ENCODE assay signal across 8 mouse cellular contexts in the genomic region with DNA sequence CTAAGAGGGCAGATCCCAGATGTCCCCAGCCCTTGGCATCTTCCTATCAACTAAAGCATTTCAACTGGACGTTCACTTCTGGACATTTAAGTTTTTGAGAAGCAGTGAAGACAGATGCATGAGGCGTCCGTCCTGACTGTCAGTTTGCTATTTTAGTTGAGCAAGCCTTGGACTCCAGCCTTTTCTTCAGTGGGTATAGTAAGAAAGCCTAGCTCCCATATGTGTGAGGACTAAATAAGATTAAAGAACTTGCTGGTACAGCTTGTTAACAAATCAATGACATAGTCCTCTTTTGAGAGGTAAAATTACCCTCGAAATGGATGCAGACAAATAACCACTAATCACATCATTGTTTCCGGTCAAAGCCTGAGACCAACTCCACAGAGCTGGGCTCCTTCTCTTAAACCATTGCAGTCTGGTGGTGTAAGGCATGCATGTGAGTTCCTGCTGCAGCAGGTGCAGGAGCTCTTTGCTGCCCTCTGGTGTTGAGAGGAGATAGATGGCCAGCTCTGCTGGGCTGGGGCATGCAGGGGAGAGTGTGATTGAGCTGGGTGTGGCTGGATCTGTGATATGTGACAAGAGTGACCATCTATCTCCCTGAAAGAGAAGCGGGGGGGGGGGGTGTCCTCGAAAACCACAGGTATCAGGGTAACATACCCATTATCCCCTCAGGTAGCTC. TPM values are rescaled to one million over a fixed set of nuclear protein-coding genes. Genes with fewer than 3 reads are reported as not detected.
A peak's percentile ranks its signal among the peaks of the same experiment; 100 is the strongest.
DNase-seq lines count a peak whose midpoint lies in the region; ATAC-seq and TF ChIP-seq lines count a peak whose summit lies in the region.

No protein-coding gene starts in this region.

- no peak overlapping the region for H3K27ac ChIP-seq in intestine, embryonic 16.5 days (ENCODE audit: low read length)
- H3K27ac ChIP-seq in midbrain, embryonic 12.5 days (replicated peaks): no peak overlapping the region
- no peak overlapping the region for H3K27ac ChIP-seq in small intestine, adult 2 months (ENCODE audit: insufficient read depth, low read depth, low read length)

- TF ChIP-seq POLR2A in small intestine, adult 2 months (IDR thresholded peaks at IDR 0.05; ENCODE audit: low read depth, low read length): no peak

- no peak overlapping the region for H3K4me2 ChIP-seq in intestine, embryonic 16.5 days (ENCODE audit: low read depth, low read length)
- no peak overlapping the region for H3K4me2 ChIP-seq in midbrain, embryonic 12.5 days (replicated peaks)

- intact Hi-C loops in left cerebral cortex, postnatal 4 days (cut with DNase I): no loop called here

- ATAC-seq in granulocyte monocyte progenitor cell, adult 5-6 weeks (replicated peaks; ENCODE audit: poor library complexity, severe bottlenecking): peak; percentile 100
- peak; percentile 97 for ATAC-seq in intestine, embryonic 16.5 days
- ATAC-seq in midbrain, embryonic 12.5 days (ENCODE audit: low FRiP score, low read depth): peak; percentile 94

- no peak overlapping the region for H3K4me3 ChIP-seq in intestine, embryonic 16.5 days (ENCODE audit: low read length)
- no peak overlapping the region for H3K4me3 ChIP-seq in midbrain, embryonic 12.5 days
- H3K4me3 ChIP-seq in small intestine, adult 2 months (ENCODE audit: low read depth, low read length): no peak overlapping the region

- no peaks in the 10 kb centered on the region for H3K4me1 ChIP-seq in intestine, embryonic 16.5 days (ENCODE audit: control insufficient read depth, insufficient read depth, low read length)
- no peaks in the 10 kb centered on the region for H3K4me1 ChIP-seq in midbrain, embryonic 12.5 days
- H3K4me1 ChIP-seq in small intestine, adult 2 months (ENCODE audit: control insufficient read depth, insufficient read depth, insufficient read length, low read length): no peaks in the 10 kb centered on the region

- DNase-seq in layer of hippocampus, adult 11-12 months (ENCODE audit: low spot score): peak; percentile 73
- no peak for DNase-seq in layer of hippocampus, adult 9-10 months (ENCODE audit: low spot score)
- DNase-seq in embryo, embryonic 11 days: peak; percentile 86
- peak; percentile 57 for DNase-seq in left cerebral cortex, postnatal 4 days

- H3K36me3 ChIP-seq in intestine, embryonic 16.5 days (ENCODE audit: control insufficient read depth, insufficient read depth, low read length): no peaks in the 10 kb centered on the region
- H3K36me3 ChIP-seq in midbrain, embryonic 12.5 days: no peaks in the 10 kb centered on the region
- no peaks in the 10 kb centered on the region for H3K36me3 ChIP-seq in small intestine, adult 2 months (ENCODE audit: control insufficient read depth, insufficient read depth, low read length)

- 49% methylated on average over 7 of the region's 7 CpGs for WGBS in intestine, embryonic 16.5 days
- 59% methylated on average over 7 of the region's 7 CpGs for WGBS in midbrain, embryonic 12.5 days
- WGBS in small intestine, adult 2 months: 40% methylated on average over 7 of the region's 7 CpGs

- H3K9ac ChIP-seq in intestine, embryonic 16.5 days (ENCODE audit: low read depth, low read length): no peak overlapping the region
- no peak overlapping the region for H3K9ac ChIP-seq in midbrain, embryonic 12.5 days (replicated peaks)

- no peaks in the 10 kb centered on the region for H3K9me3 ChIP-seq in intestine, embryonic 16.5 days (ENCODE audit: control insufficient read depth, low read length)
- H3K9me3 ChIP-seq in midbrain, embryonic 12.5 days: no peaks in the 10 kb centered on the region

- TF ChIP-seq CTCF in small intestine, adult 2 months (IDR thresholded peaks at IDR 0.05; ENCODE audit: extremely low read depth, insufficient read length, insufficient replicate concordance, low read depth, low read length): peak; percentile 89; the same call in 1 of the 2 replicates

- no peaks in the 10 kb centered on the region for H3K27me3 ChIP-seq in intestine, embryonic 16.5 days (replicated peaks; ENCODE audit: control insufficient read depth, insufficient read depth, low read length)
- H3K27me3 ChIP-seq in midbrain, embryonic 12.5 days: no peaks in the 10 kb centered on the region
- no peaks in the 10 kb centered on the region for H3K27me3 ChIP-seq in small intestine, adult 2 months (ENCODE audit: control insufficient read depth, insufficient read depth, low read length)

RNA-seq across cellular contexts. Expression of gene Prcp, which starts 29.2 kb away (rescaled TPM):
- 62.9 and 70.4 TPM in 2 replicates for total RNA-seq in granulocyte monocyte progenitor cell, adult 5-6 weeks (2014; fragmentation: Nextera tagmentation)
- total RNA-seq in granulocyte monocyte progenitor cell, adult 5-6 weeks (2017): 40.3 and 46.4 TPM in 2 replicates
- 22.8 and 25.3 TPM in 2 replicates for polyA plus RNA-seq in intestine, embryonic 16.5 days (2015; fragmentation: Nextera tagmentation; extraction: Ambion mirVana)
- 10 to 100 TPM; 17.5 to 20.9 TPM for total RNA-seq in left cerebral cortex, postnatal 4 days (2021)
- polyA plus RNA-seq in midbrain, embryonic 12.5 days (2016; fragmentation: Nextera tagmentation; extraction: Ambion mirVana): 19.5 and 20.7 TPM in 2 replicates
- 3.5 and 9.1 TPM in 2 replicates for polyA plus RNA-seq in small intestine, adult 2 months (2012; rRNA removed)

RNA-seq across cellular contexts. Expression of gene Ddias, which starts 29.5 kb away (rescaled TPM):
- 7.9 and 19.5 TPM in 2 replicates for total RNA-seq in granulocyte monocyte progenitor cell, adult 5-6 weeks (2014; fragmentation: Nextera tagmentation)
- total RNA-seq in granulocyte monocyte progenitor cell, adult 5-6 weeks (2017): 10.9 and 13.7 TPM in 2 replicates
- 8.7 and 9.2 TPM in 2 replicates for polyA plus RNA-seq in intestine, embryonic 16.5 days (2015; fragmentation: Nextera tagmentation; extraction: Ambion mirVana)
- total RNA-seq in left cerebral cortex, postnatal 4 days (2021): 1 to 10 TPM; 3.0 to 4.5 TPM
- 17.1 and 19.3 TPM in 2 replicates for polyA plus RNA-seq in midbrain, embryonic 12.5 days (2016; fragmentation: Nextera tagmentation; extraction: Ambion mirVana)
- 0.03 TPM in 1 of 2 replicates, not detected in the other for polyA plus RNA-seq in small intestine, adult 2 months (2012; rRNA removed)
